Mouse (Mus musculus): ENCODE measurements around the gene Scd4.
A peak's percentile ranks its signal among the peaks of the same experiment; 100 is the strongest.

The Scd4 gene

GRCm38 (mm10) chr19:44377629-44378375 lies 44.9 kb downstream of the Scd4 start:
- DNase-seq (ENCODE audit: extremely low read depth, low read depth), result no peak

DNA sequence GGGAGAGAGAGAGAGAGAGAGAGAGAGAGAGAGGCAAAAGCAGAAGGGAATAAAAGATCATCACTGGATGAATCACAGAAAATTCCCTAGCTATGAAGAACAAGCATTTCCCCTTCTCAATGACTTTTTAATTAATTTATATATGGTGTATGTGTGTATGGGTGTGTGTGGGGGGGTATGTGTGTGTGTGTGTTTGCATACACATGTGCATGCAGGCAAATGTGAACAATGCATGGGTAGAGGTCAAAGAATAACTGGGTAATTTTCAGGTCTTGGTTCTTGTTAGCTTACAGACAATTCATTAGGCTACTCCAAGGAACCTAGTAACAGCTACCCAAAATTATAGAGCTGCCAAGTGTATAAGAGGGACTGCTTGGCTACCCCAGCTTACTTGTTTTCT lies 46.2 kb downstream of the Scd4 start:
- DNase-seq (ENCODE audit: extremely low read depth, low read depth), result no peak

GRCm38 (mm10) chr19:44380065-44380464 lies 47.2 kb downstream of the Scd4 start:
- no peak for DNase-seq (ENCODE audit: extremely low read depth, low read depth)

- DNase-seq (ENCODE audit: extremely low read depth, low read depth), result no peak
Measured at GRCm38 (mm10) chr19:44382682-44383321, 49.9 kb downstream of the Scd4 start.

- no peak for DNase-seq (ENCODE audit: extremely low read depth, low read depth)
Measured at GRCm38 (mm10) chr19:44385887-44386498, 53.1 kb downstream of the Scd4 start.

DNA sequence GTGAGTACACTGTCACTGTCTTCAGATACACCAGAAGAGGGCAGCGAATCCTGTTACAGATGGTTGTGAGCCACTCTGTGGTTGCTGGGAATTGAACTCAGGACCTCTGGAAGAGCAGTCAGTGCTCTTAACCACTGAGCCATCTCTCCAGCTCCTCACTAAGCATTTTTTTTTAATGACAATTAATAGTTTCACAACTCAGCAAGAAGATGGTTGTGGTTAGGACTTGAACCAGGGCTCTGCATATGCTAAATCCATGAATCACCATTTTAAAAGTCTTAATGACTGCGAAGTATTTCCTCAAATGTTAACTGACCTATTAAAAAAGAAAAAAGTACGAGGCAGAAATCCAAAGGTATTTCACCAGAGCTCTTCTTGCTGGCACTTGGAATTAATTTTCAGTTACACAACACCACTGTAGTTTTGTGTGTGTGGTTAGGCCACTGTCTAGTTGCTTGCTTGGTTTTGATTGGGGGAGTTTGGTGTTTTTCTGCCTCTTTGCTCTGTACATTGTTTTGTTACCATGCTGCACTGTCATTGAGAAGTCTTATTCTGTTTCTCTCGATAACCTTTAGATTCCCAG lies 54.3 kb downstream of the Scd4 start:
- DNase-seq (ENCODE audit: extremely low read depth, low read depth), result no peak

- no peak for DNase-seq (ENCODE audit: extremely low read depth, low read depth)
Measured at GRCm38 (mm10) chr19:44387746-44388474, 55.0 kb downstream of the Scd4 start.

DNA sequence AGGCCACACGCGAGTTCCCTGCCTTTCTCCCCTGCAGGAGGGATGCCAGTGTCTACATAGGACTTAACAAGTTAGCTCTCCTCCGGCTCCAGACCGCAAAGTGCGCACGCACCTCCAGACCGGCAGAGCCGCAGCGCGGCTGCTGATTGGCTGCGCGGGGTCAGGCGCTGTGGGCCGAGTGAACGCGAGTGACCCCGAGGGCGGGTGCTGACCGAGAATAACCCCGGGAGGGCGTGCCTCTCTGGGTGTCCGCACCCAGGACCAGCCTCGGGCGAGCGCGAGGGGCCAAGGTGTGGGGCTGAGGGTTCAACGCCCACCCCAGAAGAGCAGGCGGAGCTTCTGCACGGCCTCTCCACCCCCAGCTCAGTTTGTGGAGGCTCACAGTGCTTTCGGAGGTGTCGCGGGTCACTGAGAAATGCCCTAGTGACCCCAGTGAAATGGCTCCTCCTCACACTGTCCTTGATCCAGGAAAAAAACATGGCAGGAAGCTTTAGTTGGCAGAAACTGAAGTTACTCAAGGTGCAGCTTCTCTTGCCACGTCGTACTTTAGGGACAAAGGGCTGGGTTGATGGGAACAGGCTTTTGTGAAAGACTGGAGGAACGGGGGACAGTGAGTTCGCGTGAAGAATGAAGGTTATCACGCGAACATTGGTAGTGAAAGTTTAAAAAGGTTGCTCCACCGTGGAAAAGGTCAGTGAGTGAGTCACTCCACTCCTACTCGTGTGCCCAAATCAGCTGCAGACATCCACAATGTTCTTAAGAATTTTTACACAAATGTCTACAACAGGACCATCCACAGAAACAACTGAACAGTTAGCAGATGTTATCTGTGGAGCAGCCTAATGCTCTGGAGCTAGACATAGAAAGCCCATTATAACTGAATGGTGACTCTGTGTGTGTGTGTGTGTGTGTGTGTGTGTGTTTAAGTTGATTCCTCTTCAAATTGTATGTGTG lies 55.9 kb downstream of the Scd4 start:
- DNase-seq (ENCODE audit: extremely low read depth, low read depth), result peak; percentile 97

DNA sequence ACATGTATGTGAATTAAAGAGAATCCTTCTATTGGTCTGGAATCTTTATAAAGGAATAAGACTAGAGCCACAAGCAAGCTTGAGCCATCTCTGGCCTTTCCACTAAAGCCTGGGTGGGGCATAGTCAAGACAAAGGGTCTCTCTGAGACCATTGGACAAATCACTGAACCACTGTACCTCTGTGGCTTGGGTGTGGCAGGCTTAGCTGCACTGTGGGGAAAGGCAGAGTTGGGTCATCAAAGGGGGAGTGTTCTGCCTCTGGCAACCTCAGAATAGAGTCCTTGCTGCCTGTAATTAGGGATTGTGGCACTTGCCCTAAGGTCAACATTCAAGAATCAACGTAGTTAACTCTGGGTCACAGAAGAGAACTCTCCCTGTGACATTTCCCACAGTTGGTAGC lies 56.6 kb downstream of the Scd4 start:
- no peak for DNase-seq (ENCODE audit: extremely low read depth, low read depth)

DNA sequence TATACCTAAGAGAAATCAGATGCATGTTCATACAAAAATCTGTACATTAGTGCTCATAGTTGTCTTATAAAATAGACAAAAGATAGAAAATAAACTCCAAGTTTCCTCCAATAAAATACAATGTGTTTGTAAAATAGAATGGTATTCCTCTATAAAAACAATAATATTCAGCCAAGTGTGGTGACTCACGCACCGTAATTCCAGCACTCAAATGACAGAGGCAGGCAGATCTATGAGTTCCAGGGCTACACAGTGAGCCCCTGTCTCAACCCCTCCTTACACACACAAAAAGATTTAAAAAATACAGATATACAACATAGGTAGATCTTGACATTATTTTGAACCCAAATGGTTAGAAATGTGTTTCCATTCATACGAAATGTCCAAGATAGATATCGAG lies 59.0 kb downstream of the Scd4 start:
- no peak for DNase-seq (ENCODE audit: extremely low read depth, low read depth)

DNA sequence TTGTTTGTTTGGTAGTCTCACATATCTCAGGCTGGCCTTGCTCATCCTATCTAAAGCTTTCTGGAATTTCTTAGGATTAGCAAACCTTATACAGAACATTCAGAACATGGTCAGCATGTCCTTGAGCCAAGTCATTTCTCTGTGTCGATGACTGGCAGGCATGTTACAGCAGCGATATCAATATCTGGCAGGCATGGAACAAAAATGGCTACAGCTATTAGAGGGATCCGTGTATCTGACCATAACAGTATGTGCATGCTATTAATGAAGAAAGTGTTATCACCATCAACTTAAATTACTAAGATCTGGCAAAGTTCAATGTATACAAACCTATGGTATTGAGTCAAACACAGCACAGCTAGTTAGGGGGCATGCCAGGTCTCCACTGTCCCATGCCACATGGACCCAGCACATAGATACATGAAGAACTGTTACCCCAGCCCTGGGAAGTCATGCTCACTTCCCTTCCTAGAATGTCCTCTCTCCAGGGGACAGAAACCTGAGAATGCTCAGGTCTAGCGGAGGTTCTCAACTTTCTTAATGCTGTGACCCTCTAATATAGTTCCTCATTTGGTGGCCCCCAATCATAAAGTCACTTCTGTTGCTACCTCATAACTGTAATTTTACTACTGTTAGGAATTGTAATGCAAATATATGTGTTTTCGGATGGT lies 59.6 kb downstream of the Scd4 start:
- DNase-seq (ENCODE audit: extremely low read depth, low read depth), result no peak

DNA sequence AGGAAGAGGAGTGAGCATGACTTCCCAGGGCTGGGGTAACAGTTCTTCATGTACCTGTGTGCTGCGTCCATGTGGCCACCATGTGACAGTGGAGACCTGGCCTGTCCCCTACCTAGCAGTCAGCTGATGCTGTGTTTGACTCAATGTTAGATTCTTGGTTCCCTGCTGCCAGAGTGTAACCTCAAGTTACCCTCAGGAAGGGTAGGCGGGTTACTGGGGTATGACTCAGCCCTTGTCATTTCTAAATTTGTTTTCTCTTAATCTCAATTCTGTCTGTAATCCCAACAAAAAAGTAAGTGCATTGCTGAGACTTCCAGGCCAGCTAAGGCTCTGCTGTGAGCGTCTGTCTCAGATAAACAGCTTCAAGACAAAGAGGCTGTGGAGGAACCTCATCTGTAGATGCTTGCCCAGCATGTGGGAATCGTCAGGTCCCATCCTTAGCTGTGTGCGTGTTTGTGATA lies 61.1 kb downstream of the Scd4 start:
- no peak for DNase-seq (ENCODE audit: extremely low read depth, low read depth)

- no peak for DNase-seq (ENCODE audit: extremely low read depth, low read depth)
Measured at GRCm38 (mm10) chr19:44394972-44395371, 62.1 kb downstream of the Scd4 start.

Measured in MEL-GATA-1-ER (cell line).